8 mouse cellular contexts compared by ENCODE assay signal in genomic region chr4:154856480-154856837, GRCm38 (mm10). TPM values are rescaled to one million over a fixed set of nuclear protein-coding genes. Genes with fewer than 3 reads are reported as not detected.
A peak's percentile ranks its signal among the peaks of the same experiment; 100 is the strongest.
DNase-seq lines count a peak whose midpoint lies in the region; ATAC-seq lines count a peak whose summit lies in the region.
"Had no signal": no experiment of that assay in that cellular context is flagged by ENCODE, and none has a peak within 500 bp of the region (broad histone marks: within the 10 kb centered on the region; RNA-seq: fewer than 3 reads in every experiment).

No protein-coding gene starts in this region.

- H3K9ac ChIP-seq in lung, embryonic 16.5 days (ENCODE audit: low read length), result peak overlapping the region; percentile 53
- H3K9ac ChIP-seq in forebrain, embryonic 14.5 days (ENCODE audit: low read length), result peak overlapping the region; percentile 65; the same call in 1 of the 2 replicates
- peak overlapping the region; percentile 62 for H3K9ac ChIP-seq in limb, embryonic 13.5 days
- 0 out of 2 replicates have a peak overlapping the region, but pooled peaks have one; percentile 3 for H3K9ac ChIP-seq in stomach, embryonic 14.5 days (replicated peaks; ENCODE audit: low read depth, low read length)

- H3K4me3 ChIP-seq in lung, embryonic 16.5 days (ENCODE audit: low read length), result peak overlapping the region; percentile 51
- H3K4me3 ChIP-seq in forebrain, embryonic 14.5 days (ENCODE audit: low read depth, low read length), result peak overlapping the region; percentile 45
- H3K4me3 ChIP-seq in limb, embryonic 13.5 days, result peak overlapping the region; percentile 52
- peak overlapping the region; percentile 46 for H3K4me3 ChIP-seq in stomach, embryonic 14.5 days (ENCODE audit: low read depth, low read length)

- DNase-seq in lung, postnatal 25 days (ENCODE audit: low spot score), result no peak
- no peak for DNase-seq in forebrain, embryonic 14.5 days (ENCODE audit: low spot score)
- DNase-seq in thymus, postnatal 14 days, result no peak
- no peak for DNase-seq in gastrocnemius, adult 18-20 months (ENCODE audit: low spot score)

- H3K4me2 ChIP-seq in lung, embryonic 16.5 days (ENCODE audit: low read depth, low read length), result peak overlapping the region; percentile 94
- peak overlapping the region; percentile 73 for H3K4me2 ChIP-seq in forebrain, embryonic 14.5 days (ENCODE audit: low read length)
- H3K4me2 ChIP-seq in limb, embryonic 13.5 days (replicated peaks), result peak overlapping the region; percentile 89
- H3K4me2 ChIP-seq in stomach, embryonic 14.5 days (replicated peaks; ENCODE audit: low read depth, low read length), result peak overlapping the region; percentile 95

- peaks cover 3% of the 10 kb centered on the region; the same call in 1 of the 2 replicates for H3K4me1 ChIP-seq in lung, embryonic 16.5 days (replicated peaks; ENCODE audit: control insufficient read depth, insufficient read depth, low read length)
- 0 out of 2 replicates have a peak, but pooled peaks cover 4% of the 10 kb centered on the region for H3K4me1 ChIP-seq in forebrain, embryonic 14.5 days (ENCODE audit: control insufficient read depth, insufficient read depth, low read length)
- peaks cover 16% of the 10 kb centered on the region for H3K4me1 ChIP-seq in limb, embryonic 13.5 days
- H3K4me1 ChIP-seq in stomach, embryonic 14.5 days (ENCODE audit: control insufficient read depth, insufficient read depth, low read length), result peaks cover 8% of the 10 kb centered on the region; the same call in 1 of the 2 replicates

- 16% methylated on average over 9 of the region's 9 CpGs for WGBS in lung, embryonic 16.5 days
- WGBS in forebrain, embryonic 14.5 days, result 15% methylated on average over 9 of the region's 9 CpGs
- 16% methylated on average over 9 of the region's 9 CpGs for WGBS in limb, embryonic 13.5 days
- 18% methylated on average over 9 of the region's 9 CpGs for WGBS in stomach, embryonic 14.5 days

- ATAC-seq in lung, embryonic 16.5 days (ENCODE audit: low read depth), result no peak
- ATAC-seq in forebrain, embryonic 14.5 days, result no peak
- no peak; the same call in 1 of the 2 replicates for ATAC-seq in limb, embryonic 13.5 days (ENCODE audit: low FRiP score, low read depth)
- 0 out of 2 replicates have a peak, but pooled peaks have one; percentile 19 for ATAC-seq in stomach, embryonic 14.5 days (ENCODE audit: insufficient number of reproducible peaks, insufficient read depth, low FRiP score, low read depth)

- H3K9me3 ChIP-seq in lung, embryonic 16.5 days (ENCODE audit: control insufficient read depth, low read length), result no peaks in the 10 kb centered on the region
- H3K9me3 ChIP-seq in forebrain, embryonic 14.5 days (replicated peaks; ENCODE audit: control insufficient read depth, low read length), result no peaks in the 10 kb centered on the region
- no peaks in the 10 kb centered on the region for H3K9me3 ChIP-seq in limb, embryonic 13.5 days
- H3K9me3 ChIP-seq in stomach, embryonic 14.5 days (ENCODE audit: control insufficient read depth, low read depth, low read length), result no peaks in the 10 kb centered on the region; the same call in 1 of the 2 replicates

- H3K27me3 ChIP-seq in lung, embryonic 16.5 days (ENCODE audit: control insufficient read depth, insufficient read depth, low read depth, low read length), result peaks cover 40% of the 10 kb centered on the region
- peaks cover 34% of the 10 kb centered on the region for H3K27me3 ChIP-seq in forebrain, embryonic 14.5 days (replicated peaks; ENCODE audit: control insufficient read depth, insufficient read depth, low read length)
- H3K27me3 ChIP-seq in limb, embryonic 13.5 days, result peaks cover 55% of the 10 kb centered on the region
- peaks cover 15% of the 10 kb centered on the region for H3K27me3 ChIP-seq in stomach, embryonic 14.5 days (ENCODE audit: control insufficient read depth, insufficient read depth, low read length)

- H3K27ac ChIP-seq in lung, embryonic 16.5 days (ENCODE audit: low read length), result no peak overlapping the region
- peak overlapping the region; percentile 75; the same call in 1 of the 2 replicates for H3K27ac ChIP-seq in forebrain, embryonic 14.5 days (ENCODE audit: low read depth, low read length)
- no peak overlapping the region for H3K27ac ChIP-seq in limb, embryonic 13.5 days
- H3K27ac ChIP-seq in stomach, embryonic 14.5 days (ENCODE audit: low read length), result no peak overlapping the region
- H3K27ac ChIP-seq: macrophage had no signal

- H3K36me3 ChIP-seq in lung, embryonic 16.5 days (ENCODE audit: control insufficient read depth, insufficient read depth, low read length), result no peaks in the 10 kb centered on the region
- H3K36me3 ChIP-seq in forebrain, embryonic 14.5 days (ENCODE audit: control insufficient read depth, insufficient read depth, low read length), result no peaks in the 10 kb centered on the region
- H3K36me3 ChIP-seq in limb, embryonic 13.5 days, result no peaks in the 10 kb centered on the region
- no peaks in the 10 kb centered on the region for H3K36me3 ChIP-seq in stomach, embryonic 14.5 days (ENCODE audit: control insufficient read depth, insufficient read depth, low read length)

RNA-seq across cellular contexts. Expression of gene Mmel1, which starts 12.9 kb away (rescaled TPM):
- polyA plus RNA-seq in lung, embryonic 16.5 days (2015; fragmentation: Nextera tagmentation; extraction: Ambion mirVana), result 0.15 and 0.35 TPM in 2 replicates
- polyA plus RNA-seq in forebrain, embryonic 14.5 days (2014; fragmentation: Nextera tagmentation; extraction: Ambion mirVana), result 0.13 and 0.37 TPM in 2 replicates
- 0.05 and 0.23 TPM in 2 replicates for polyA plus RNA-seq in limb, embryonic 13.5 days (2015; fragmentation: Nextera tagmentation; extraction: Ambion mirVana)
- 0.12 TPM in 1 of 2 replicates, not detected in the other for polyA plus RNA-seq in stomach, embryonic 14.5 days (2014; fragmentation: Nextera tagmentation; extraction: Ambion mirVana)
- not detected for total RNA-seq in gastrocnemius, adult 18-20 months (2021)
- polyA plus RNA-seq: macrophage had no signal

RNA-seq across cellular contexts. Expression of gene Ttc34, which starts 19.2 kb away (rescaled TPM):
- polyA plus RNA-seq in lung, embryonic 16.5 days (2015; fragmentation: Nextera tagmentation; extraction: Ambion mirVana), result 0.19 and 0.21 TPM in 2 replicates
- polyA plus RNA-seq in forebrain, embryonic 14.5 days (2014; fragmentation: Nextera tagmentation; extraction: Ambion mirVana), result 0.85 and 1.5 TPM in 2 replicates
- polyA plus RNA-seq in limb, embryonic 13.5 days (2015; fragmentation: Nextera tagmentation; extraction: Ambion mirVana), result 0.27 and 0.32 TPM in 2 replicates
- 0.29 and 0.55 TPM in 2 replicates for polyA plus RNA-seq in stomach, embryonic 14.5 days (2014; fragmentation: Nextera tagmentation; extraction: Ambion mirVana)
- under 1 TPM in 1 of 2 experiments, not detected in 1; 0.14 TPM for total RNA-seq in gastrocnemius, adult 18-20 months (2021)
- polyA plus RNA-seq: macrophage had no signal

RNA-seq across cellular contexts. Expression of gene Fam213b, which starts 42.5 kb away (rescaled TPM):
- polyA plus RNA-seq in lung, embryonic 16.5 days (2015; fragmentation: Nextera tagmentation; extraction: Ambion mirVana), result 31.4 and 34.6 TPM in 2 replicates
- polyA plus RNA-seq in forebrain, embryonic 14.5 days (2014; fragmentation: Nextera tagmentation; extraction: Ambion mirVana), result 40.3 and 45.9 TPM in 2 replicates
- polyA plus RNA-seq in limb, embryonic 13.5 days (2015; fragmentation: Nextera tagmentation; extraction: Ambion mirVana), result 44.3 and 45.1 TPM in 2 replicates
- 40.1 and 42.5 TPM in 2 replicates for polyA plus RNA-seq in stomach, embryonic 14.5 days (2014; fragmentation: Nextera tagmentation; extraction: Ambion mirVana)
- total RNA-seq in gastrocnemius, adult 18-20 months (2021), result 10 to 100 TPM; 69.5 to 73.0 TPM

Comparison
In these comparisons a context has a peak if more than half of its experiments do, and no peak if none do; other contexts are left out.
1. H3K9ac ChIP-seq: peak in every context shown above with its lines; median percentile 65 in forebrain, embryonic 14.5 days; 62 in limb, embryonic 13.5 days; 53 in lung, embryonic 16.5 days; 3 in stomach, embryonic 14.5 days.